Mouse (Mus musculus): ENCODE results near the gene 4933417A18Rik. TPM values are rescaled to one million over a fixed set of nuclear protein-coding genes. Genes with fewer than 3 reads are reported as not detected.
"Not testable (repeated sequence)": the region's sequence is repeated elsewhere in the genome, so short reads cannot be mapped to it uniquely, and the experiment has no call there.

The 4933417A18Rik gene
- polyA plus RNA-seq, 1 experiment, result not detected

- WGBS, result 29% methylated on average over 1 of the region's 1 CpGs
- no peaks in the 10 kb centered on the region for H3K4me1 ChIP-seq (ENCODE audit: control insufficient read depth, insufficient read depth, low read length)
- TF ChIP-seq POLR2A (IDR thresholded peaks at IDR 0.05; ENCODE audit: borderline replicate concordance, extremely low read depth, low read depth, low read length) (no peak), CTCF (IDR thresholded peaks at IDR 0.05; ENCODE audit: insufficient read depth, low read length) (peak; percentile 17; the same call in 1 of the 2 replicates)
- H3K4me3 ChIP-seq (replicated peaks; ENCODE audit: extremely low read depth, low read depth, low read length), result no peak overlapping the region
- no peak for DNase-seq
These were observed 48.9 kb downstream of the 4933417A18Rik start for GRCm38 (mm10) chr13:34973149-34973548.

GRCm38 (mm10) chr13:34973770-34974169 lies 49.6 kb downstream of the 4933417A18Rik start:
- DNase-seq, result no peak
- WGBS, result 19% methylated on average over 1 of the region's 1 CpGs
- Histone ChIP-seq H3K4me3 (replicated peaks; ENCODE audit: extremely low read depth, low read depth, low read length) (no peak overlapping the region), H3K4me1 (ENCODE audit: control insufficient read depth, insufficient read depth, low read length) (no peaks in the 10 kb centered on the region)
- TF ChIP-seq POLR2A (IDR thresholded peaks at IDR 0.05; ENCODE audit: borderline replicate concordance, extremely low read depth, low read depth, low read length) (no peak), CTCF (IDR thresholded peaks at IDR 0.05; ENCODE audit: insufficient read depth, low read length) (no peak)

- WGBS, result 73% methylated on average over 4 of the region's 4 CpGs
- H3K4me1 ChIP-seq (ENCODE audit: control insufficient read depth, insufficient read depth, low read length), result no peaks in the 10 kb centered on the region
- H3K4me3 ChIP-seq (replicated peaks; ENCODE audit: extremely low read depth, low read depth, low read length), result no peak overlapping the region
- no peak for DNase-seq
- TF ChIP-seq POLR2A (IDR thresholded peaks at IDR 0.05; ENCODE audit: borderline replicate concordance, extremely low read depth, low read depth, low read length) (no peak), CTCF (IDR thresholded peaks at IDR 0.05; ENCODE audit: insufficient read depth, low read length) (no peak)
These were observed 51.9 kb downstream of the 4933417A18Rik start for GRCm38 (mm10) chr13:34976116-34976515.

GRCm38 (mm10) chr13:34977410-34977809 lies 53.2 kb downstream of the 4933417A18Rik start:
- 93% methylated on average over 3 of the region's 3 CpGs for WGBS
- H3K4me1 ChIP-seq (ENCODE audit: control insufficient read depth, insufficient read depth, low read length), result no peaks in the 10 kb centered on the region
- no peak for DNase-seq
- no peak overlapping the region for H3K4me3 ChIP-seq (replicated peaks; ENCODE audit: extremely low read depth, low read depth, low read length)
- TF ChIP-seq CTCF (IDR thresholded peaks at IDR 0.05; ENCODE audit: insufficient read depth, low read length) (no peak), POLR2A (IDR thresholded peaks at IDR 0.05; ENCODE audit: borderline replicate concordance, extremely low read depth, low read depth, low read length) (no peak)

- H3K4me1 ChIP-seq (ENCODE audit: control insufficient read depth, insufficient read depth, low read length); H3K4me3 ChIP-seq (replicated peaks; ENCODE audit: extremely low read depth, low read depth, low read length); DNase-seq: not testable (repeated sequence)
- 81% methylated on average over 5 of the region's 5 CpGs for WGBS
These were observed 54.4 kb downstream of the 4933417A18Rik start for GRCm38 (mm10) chr13:34978635-34979034.

- WGBS, result 91% methylated on average over 1 of the region's 1 CpGs
- DNase-seq; H3K4me1 ChIP-seq (ENCODE audit: control insufficient read depth, insufficient read depth, low read length): not testable (repeated sequence)
These were observed 59.3 kb downstream of the 4933417A18Rik start for GRCm38 (mm10) chr13:34983479-34983878.

GRCm38 (mm10) chr13:34991581-34992273 lies 67.5 kb downstream of the 4933417A18Rik start:
- 68% methylated on average over 4 of the region's 4 CpGs for WGBS
- Histone ChIP-seq H3K4me1 (ENCODE audit: control insufficient read depth, insufficient read depth, low read length) (peaks cover 9% of the 10 kb centered on the region), H3K4me3 (replicated peaks; ENCODE audit: extremely low read depth, low read depth, low read length) (no peak overlapping the region)
- DNase-seq, result no peak
- TF ChIP-seq POLR2A (IDR thresholded peaks at IDR 0.05; ENCODE audit: borderline replicate concordance, extremely low read depth, low read depth, low read length) (no peak), CTCF (IDR thresholded peaks at IDR 0.05; ENCODE audit: insufficient read depth, low read length) (no peak)

More at GRCm38 (mm10) chr13:34983479-34983878, 59.3 kb downstream of the 4933417A18Rik start:
- H3K4me3 ChIP-seq (replicated peaks; ENCODE audit: extremely low read depth, low read depth, low read length), result not testable (repeated sequence)

- TF ChIP-seq POLR2A (IDR thresholded peaks at IDR 0.05; ENCODE audit: borderline replicate concordance, extremely low read depth, low read depth, low read length) (no peak), CTCF (IDR thresholded peaks at IDR 0.05; ENCODE audit: insufficient read depth, low read length) (no peak)
- no peak for DNase-seq
- WGBS, result 58% methylated on average over 4 of the region's 4 CpGs
- H3K4me3 ChIP-seq (replicated peaks; ENCODE audit: extremely low read depth, low read depth, low read length), result peak overlapping the region; percentile 71
- peaks cover 9% of the 10 kb centered on the region for H3K4me1 ChIP-seq (ENCODE audit: control insufficient read depth, insufficient read depth, low read length)
These were observed 68.9 kb downstream of the 4933417A18Rik start for GRCm38 (mm10) chr13:34993085-34993484.

GRCm38 (mm10) chr13:34993595-34993982 lies 69.4 kb downstream of the 4933417A18Rik start:
- WGBS, result under 1% methylated on average over 22 of the region's 22 CpGs
- TF ChIP-seq CTCF (IDR thresholded peaks at IDR 0.05; ENCODE audit: insufficient read depth, low read length) (no peak), POLR2A (IDR thresholded peaks at IDR 0.05; ENCODE audit: borderline replicate concordance, extremely low read depth, low read depth, low read length) (no peak)
- Histone ChIP-seq H3K4me1 (ENCODE audit: control insufficient read depth, insufficient read depth, low read length) (peaks cover 9% of the 10 kb centered on the region), H3K4me3 (replicated peaks; ENCODE audit: extremely low read depth, low read depth, low read length) (peak overlapping the region; percentile 71)
- no peak for DNase-seq

GRCm38 (mm10) chr13:34993983-34994811 lies 70.0 kb downstream of the 4933417A18Rik start:
- Histone ChIP-seq H3K4me1 (ENCODE audit: control insufficient read depth, insufficient read depth, low read length) (peaks cover 9% of the 10 kb centered on the region), H3K4me3 (replicated peaks; ENCODE audit: extremely low read depth, low read depth, low read length) (peak overlapping the region; percentile 71)
- DNase-seq, result peak; percentile 94
- WGBS, result 2% methylated on average over 33 of the region's 33 CpGs
- TF ChIP-seq POLR2A (IDR thresholded peaks at IDR 0.05; ENCODE audit: borderline replicate concordance, extremely low read depth, low read depth, low read length) (peak; percentile 79; the same call in 1 of the 2 replicates), CTCF (IDR thresholded peaks at IDR 0.05; ENCODE audit: insufficient read depth, low read length) (no peak)

Measured in lung, adult 2 months (tissue).